Mouse (Mus musculus) lung, postnatal 0 days (tissue): ENCODE data around the gene Gckr. TPM values are rescaled to one million over a fixed set of nuclear protein-coding genes. Genes with fewer than 3 reads are reported as not detected.
A peak's percentile ranks its signal among the peaks of the same experiment; 100 is the strongest.

Experiments
- ATAC-seq: fragments of 200-750 bp; cut with Nextera tagmentation; 2 replicates; pipeline ENCODE4 v1.8.0; 2017; ENCODE audit warnings: moderate library complexity
- DNase-seq: peaks from one replicate; pipeline ENCODE4 v3.0.0-alpha.2; 2016; ENCODE audit warnings: low spot score
- H3K27ac ChIP-seq: fragments of 300-500 bp; sonication (generic); 2 replicates; pipeline ENCODE4 v1.5.1; 2014; ENCODE audit warnings: antibody characterized with exemption, mild to moderate bottlenecking, low read length, mixed read lengths
- H3K27me3 ChIP-seq: fragments of 300-500 bp; sonication (generic); replicated peaks from 2 replicates; pipeline ENCODE4 v1.6.1; 2014; ENCODE audit warnings: low read length, mixed read lengths; ENCODE audit not compliant: insufficient read depth
- H3K36me3 ChIP-seq: fragments of 300-500 bp; sonication (generic); 2 replicates; pipeline ENCODE4 v1.6.1; 2014; ENCODE audit warnings: low read length, mixed read lengths; ENCODE audit not compliant: insufficient read depth
- H3K4me1 ChIP-seq: fragments of 300-500 bp; sonication (generic); 2 replicates; pipeline ENCODE4 v1.6.1; 2014; ENCODE audit warnings: antibody characterized with exemption, low read depth, low read length, mixed read lengths; ENCODE audit not compliant: insufficient read depth
- H3K4me2 ChIP-seq: fragments of 300-500 bp; sonication (generic); replicated peaks from 2 replicates; pipeline ENCODE4 v1.6.1; 2014; ENCODE audit warnings: low read depth, mild to moderate bottlenecking, low read length, moderate library complexity, mixed read lengths
- H3K4me3 ChIP-seq: fragments of 300-500 bp; sonication (generic); 2 replicates; pipeline ENCODE4 v1.5.1; 2014; ENCODE audit warnings: low read depth, low read length
- H3K9ac ChIP-seq: fragments of 300-500 bp; sonication (generic); replicated peaks from 2 replicates; pipeline ENCODE4 v1.6.1; 2014; ENCODE audit warnings: low read depth, mild to moderate bottlenecking
- H3K9me3 ChIP-seq: fragments of 300-500 bp; sonication (generic); 2 replicates; pipeline ENCODE4 v1.6.1; 2016; ENCODE audit warnings: low read length, mixed read lengths
- CTCF ChIP-seq: IDR thresholded peaks from 2 replicates; pipeline ENCODE4 v1.5.1; 2016; ENCODE audit warnings: antibody characterized with exemption, mild to moderate bottlenecking
- EP300 ChIP-seq: IDR thresholded peaks from 2 replicates; pipeline ENCODE4 v1.6.1; 2016; ENCODE audit warnings: antibody characterized with exemption, mild to moderate bottlenecking, control low read depth
- WGBS: fragments of 180-500 bp; shearing (Covaris S2); extraction: QIAGEN DNeasy Blood & Tissue Kit; methylation state at CpG from one replicate; pipeline ENCODE4 v1.1.7; 2014; 5-methylcytosine and 5-hydroxymethylcytosine counted together
- polyA plus RNA-seq: library from polyadenylated mRNA; unstranded; fragments of >200 nt; fragmentation: Nextera tagmentation; extraction: Ambion mirVana; gene quantifications from 2 replicates; pipeline ENCODE4 v1.2.1, GENCODE M21; 2015

Gckr gene
- polyA plus RNA-seq, 1 experiment from 2014 or later: 0.08 TPM

DNA sequence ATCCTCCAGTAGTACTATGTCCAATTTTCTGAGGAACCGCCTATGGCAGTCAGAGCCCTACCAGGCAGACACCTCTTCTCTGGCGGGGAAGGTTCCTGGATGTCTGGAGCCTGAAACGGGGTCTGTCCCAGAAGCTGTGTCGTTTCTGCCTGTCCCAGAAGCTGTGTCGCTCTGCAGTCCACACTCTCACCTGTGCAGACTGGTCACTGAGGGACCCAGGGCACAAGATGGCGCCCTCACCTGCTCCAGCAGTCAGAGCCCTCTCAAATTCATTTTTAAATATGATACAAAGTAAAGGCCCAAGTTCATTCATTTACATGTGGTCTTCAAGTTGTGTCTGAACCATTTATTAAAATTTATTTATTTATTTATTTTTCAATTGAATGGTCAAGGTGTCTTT, 63.7 kb downstream of the Gckr start:
- Histone ChIP-seq H3K36me3 (no peaks in the 10 kb centered on the region), H3K4me3 (no peak overlapping the region), H3K9me3 (no peaks in the 10 kb centered on the region), H3K4me1 (no peaks in the 10 kb centered on the region), H3K9ac (no peak overlapping the region), H3K27ac (no peak overlapping the region), H3K4me2 (no peak overlapping the region), H3K27me3 (no peaks in the 10 kb centered on the region)
- TF ChIP-seq CTCF (peak; percentile 35), EP300 (no peak)
- ATAC-seq (no peak), DNase-seq (no peak)
- WGBS: 69% methylated on average over 6 of the region's 6 CpGs

Other genes starting within 250 kb of the Gckr start
- 260 and 289 TPM in 2 replicates for gene Atraid, start 249.1 kb upstream of the Gckr start, polyA plus RNA-seq
- gene Slc5a6, start 248.5 kb upstream of the Gckr start, polyA plus RNA-seq: 3.4 and 3.6 TPM in 2 replicates
- gene Cad, start 242.7 kb upstream of the Gckr start, polyA plus RNA-seq: 4.1 and 4.2 TPM in 2 replicates
- gene Dnajc5g, start 191.2 kb upstream of the Gckr start, polyA plus RNA-seq: not detected in 2 replicates
- not detected in 2 replicates for gene Slc30a3, start 189.2 kb upstream of the Gckr start, polyA plus RNA-seq
- 0.49 and 0.55 TPM in 2 replicates for gene Trim54, start 180.7 kb upstream of the Gckr start, polyA plus RNA-seq
- gene Ucn, start 158.6 kb upstream of the Gckr start, polyA plus RNA-seq: not detected in 2 replicates
- 38.2 and 53.6 TPM in 2 replicates for gene Mpv17, start 143.2 kb upstream of the Gckr start, polyA plus RNA-seq
- 0.73 TPM in 1 of 2 replicates, not detected in the other for gene Gm29609, start 117.5 kb upstream of the Gckr start, polyA plus RNA-seq
- gene Gtf3c2, start 117.3 kb upstream of the Gckr start, polyA plus RNA-seq: 24.2 and 26.2 TPM in 2 replicates
- gene Snx17, start 104.2 kb upstream of the Gckr start, polyA plus RNA-seq: 103 and 106 TPM in 2 replicates
- gene Eif2b4, start 104.0 kb upstream of the Gckr start, polyA plus RNA-seq: 44.4 and 45.0 TPM in 2 replicates
- 6.6 and 7.4 TPM in 2 replicates for gene Zfp513, start 95.1 kb upstream of the Gckr start, polyA plus RNA-seq
- 77.6 TPM in 2 replicates for gene Ppm1g, start 76.8 kb upstream of the Gckr start, polyA plus RNA-seq
- 125 and 131 TPM in 2 replicates for gene Nrbp1, start 56.6 kb upstream of the Gckr start, polyA plus RNA-seq
- gene Gm9970, start 56.2 kb upstream of the Gckr start, polyA plus RNA-seq: 0.45 and 0.62 TPM in 2 replicates
- 44.5 and 50.4 TPM in 2 replicates for gene Krtcap3, start 45.8 kb upstream of the Gckr start, polyA plus RNA-seq
- gene Ift172, start 6.3 kb upstream of the Gckr start, polyA plus RNA-seq: 24.2 and 25.6 TPM in 2 replicates
- 9.7 and 11.8 TPM in 2 replicates for gene Fndc4, start 1.4 kb upstream of the Gckr start, polyA plus RNA-seq
- gene Zfp512, start 155.0 kb downstream of the Gckr start, polyA plus RNA-seq: 18.2 and 19.1 TPM in 2 replicates
- not detected in 2 replicates for gene 4930548H24Rik, start 188.3 kb downstream of the Gckr start, polyA plus RNA-seq
- gene Gpn1, start 197.3 kb downstream of the Gckr start, polyA plus RNA-seq: 22.3 TPM in 2 replicates
- 15.0 and 16.2 TPM in 2 replicates for gene Slc4a1ap, start 229.6 kb downstream of the Gckr start, polyA plus RNA-seq
- 11.4 and 12.4 TPM in 2 replicates for gene Supt7l, start 230.4 kb downstream of the Gckr start, polyA plus RNA-seq